Mouse (Mus musculus): Measurements from ENCODE around the gene Rag2.

DNA sequence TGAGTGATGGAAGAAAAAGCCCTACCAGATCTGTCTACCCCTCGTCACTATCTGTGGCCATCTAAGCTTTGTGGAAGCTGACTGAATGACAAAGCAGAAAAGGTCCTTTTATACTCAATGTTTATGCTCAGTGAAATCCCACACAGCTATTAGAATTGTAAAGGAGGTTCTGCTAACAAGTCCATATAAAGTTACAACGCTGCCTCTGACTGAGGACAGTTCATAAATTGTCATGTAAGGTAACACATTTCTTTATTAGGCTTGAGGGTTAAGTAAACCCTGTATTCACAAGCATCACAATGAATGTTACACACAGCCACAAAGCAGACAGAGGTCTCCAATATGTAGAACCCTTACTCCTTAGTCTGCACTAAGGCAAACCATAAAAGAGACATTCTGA lies 507 bp upstream of the Rag2 start:
- TF ChIP-seq GATA1 (IDR thresholded peaks at IDR 0.05; ENCODE audit: borderline replicate concordance, low read length): no peak
- no peak for TF ChIP-seq FLI1 (IDR thresholded peaks at IDR 0.05; ENCODE audit: low read length)
